Mouse (Mus musculus): ENCODE data around the gene Armh3.

DNA sequence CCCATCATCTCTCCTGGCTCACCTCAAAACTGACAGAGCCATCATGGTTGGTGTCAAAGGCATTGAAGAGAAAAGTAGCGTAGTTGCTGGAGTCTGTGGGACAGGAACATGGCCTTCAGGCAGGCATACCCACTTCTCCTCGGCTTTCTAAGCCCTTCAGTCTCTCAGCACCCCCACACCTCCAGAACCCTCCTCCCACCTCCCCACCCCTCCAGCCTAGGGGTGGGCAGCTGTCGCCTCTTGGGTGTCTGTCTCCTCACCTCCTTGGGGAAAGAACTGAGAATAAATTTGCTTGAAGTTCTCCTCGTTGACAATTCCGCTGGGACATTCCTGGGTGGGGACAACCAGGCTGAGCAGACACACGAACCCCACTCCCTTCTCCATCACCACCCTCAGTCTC lies 203.6 kb downstream of the Armh3 start:
- no peak for TF ChIP-seq CTCF (IDR thresholded peaks at IDR 0.05)
- TF ChIP-seq POLR2A (IDR thresholded peaks at IDR 0.05; ENCODE audit: insufficient read depth, low read depth, low read length): no peak
- no peak for TF ChIP-seq EP300 (IDR thresholded peaks at IDR 0.05; ENCODE audit: insufficient read depth, low read depth, low read length)
